Comparison of ENCODE assay signal across 8 mouse cellular contexts in genomic region chr3:93547099-93547648, GRCm38 (mm10). TPM values are rescaled to one million over a fixed set of nuclear protein-coding genes. Genes with fewer than 3 reads are reported as not detected.
DNase-seq lines count a peak whose midpoint lies in the region; ATAC-seq and TF ChIP-seq lines count a peak whose summit lies in the region.

No protein-coding gene starts in this region.

- no peak for ATAC-seq in liver, embryonic 14.5 days (ENCODE audit: insufficient read depth)
- 0 out of 2 replicates have a peak, but pooled peaks have one; percentile 41 for ATAC-seq in neural tube, embryonic 12.5 days (ENCODE audit: low FRiP score, low read depth)

- no peak for TF ChIP-seq EP300 in liver, embryonic 14.5 days (IDR thresholded peaks at IDR 0.05; ENCODE audit: low read depth)

- H3K36me3 ChIP-seq in liver, embryonic 14.5 days (replicated peaks; ENCODE audit: control insufficient read depth, insufficient read depth, low read depth), result no peaks in the 10 kb centered on the region
- no peaks in the 10 kb centered on the region for H3K36me3 ChIP-seq in neural tube, embryonic 12.5 days
- H3K36me3 ChIP-seq in testis, adult 2 months (ENCODE audit: control insufficient read depth, insufficient read depth, low read length), result no peaks in the 10 kb centered on the region

- no peaks in the 10 kb centered on the region for H3K27me3 ChIP-seq in liver, embryonic 14.5 days (ENCODE audit: control insufficient read depth, insufficient read depth, low read length)
- H3K27me3 ChIP-seq in neural tube, embryonic 12.5 days (replicated peaks), result no peaks in the 10 kb centered on the region
- H3K27me3 ChIP-seq in testis, adult 2 months (ENCODE audit: control insufficient read depth, insufficient read depth, low read length), result no peaks in the 10 kb centered on the region

- TF ChIP-seq POLR2A in testis, adult 2 months (IDR thresholded peaks at IDR 0.05; ENCODE audit: control insufficient read depth, low read depth, low read length), result no peak

- H3K4me1 ChIP-seq in liver, embryonic 14.5 days (replicated peaks; ENCODE audit: control insufficient read depth in 2 of 2, insufficient read depth in 2 of 2, low read length in 1 of 2), result peaks cover 0 to 7% of the 10 kb centered on the region in 2 experiments; a peak in 2 of 4 replicates
- H3K4me1 ChIP-seq in neural tube, embryonic 12.5 days, result no peaks in the 10 kb centered on the region
- peaks cover 6% of the 10 kb centered on the region for H3K4me1 ChIP-seq in testis, adult 2 months (ENCODE audit: control insufficient read depth, insufficient read depth, low read length)

- peak; percentile 93 for DNase-seq in 3T3-L1 (ENCODE audit: low read depth, low spot score)
- peak; percentile 89 to 93 for DNase-seq in adrenal gland, adult 18-20 months (ENCODE audit: low spot score in 2 of 2)
- peak; percentile 69 for DNase-seq in embryo, embryonic 9.5 days (ENCODE audit: extremely low spot score)
- DNase-seq in heart, adult 8-10 months (ENCODE audit: low spot score), result peak; percentile 91
- peak; percentile 87 for DNase-seq in kidney, postnatal 14 days
- DNase-seq in liver, embryonic 14.5 days (ENCODE audit: low read depth in 3 of 3, low spot score in 3 of 3), result peak; percentile 45 to 50 (median 47)

- TF ChIP-seq CTCF in liver, embryonic 14.5 days (IDR thresholded peaks at IDR 0.05; ENCODE audit: low read depth), result peak; percentile 85
- peak; percentile 59; the same call in 1 of the 2 replicates for TF ChIP-seq CTCF in testis, adult 2 months (IDR thresholded peaks at IDR 0.05; ENCODE audit: control insufficient read depth, insufficient read depth, insufficient replicate concordance, low read depth, low read length)

- H3K4me3 ChIP-seq in liver, embryonic 14.5 days (ENCODE audit: insufficient read depth in 1 of 2, low read depth in 2 of 2, low read length in 2 of 2), result no peak overlapping the region
- no peak overlapping the region for H3K4me3 ChIP-seq in neural tube, embryonic 12.5 days
- H3K4me3 ChIP-seq in testis, adult 2 months (ENCODE audit: control insufficient read depth, low read depth, low read length), result no peak overlapping the region

- no peak overlapping the region for H3K27ac ChIP-seq in liver, embryonic 14.5 days
- H3K27ac ChIP-seq in neural tube, embryonic 12.5 days, result no peak overlapping the region
- H3K27ac ChIP-seq in testis, adult 2 months (ENCODE audit: control insufficient read depth, insufficient read depth, low read depth, low read length), result no peak overlapping the region

- no peaks in the 10 kb centered on the region for H3K9me3 ChIP-seq in liver, embryonic 14.5 days (ENCODE audit: control insufficient read depth, low read length)
- H3K9me3 ChIP-seq in neural tube, embryonic 12.5 days, result no peaks in the 10 kb centered on the region

- 25% methylated on average over 7 of the region's 7 CpGs for WGBS in liver, embryonic 14.5 days (ENCODE audit: insufficient replicate concordance)
- 35% methylated on average over 7 of the region's 7 CpGs for WGBS in neural tube, embryonic 12.5 days

- H3K9ac ChIP-seq in liver, embryonic 14.5 days (replicated peaks), result no peak overlapping the region
- no peak overlapping the region for H3K9ac ChIP-seq in neural tube, embryonic 12.5 days

- H3K4me2 ChIP-seq in liver, embryonic 14.5 days (ENCODE audit: low read depth), result no peak overlapping the region
- H3K4me2 ChIP-seq in neural tube, embryonic 12.5 days (replicated peaks), result no peak overlapping the region

RNA-seq across cellular contexts. Expression of gene S100a10, which starts 7.7 kb away (rescaled TPM):
- total RNA-seq in adrenal gland, adult 18-20 months (2021), result 100 to 1,000 TPM; 159 to 177 TPM
- total RNA-seq in heart, adult 8-10 months (2022), result 10 to 100 TPM; 50.9 to 79.4 (median 56.8) TPM
- 23.5 and 25.0 TPM in 2 replicates for polyA plus RNA-seq in liver, embryonic 14.5 days (2012; rRNA removed)
- polyA plus RNA-seq in liver, embryonic 14.5 days (2014; fragmentation: Nextera tagmentation; extraction: Ambion mirVana), result 53.0 and 57.8 TPM in 2 replicates
- polyA plus RNA-seq in neural tube, embryonic 12.5 days (2016; fragmentation: Nextera tagmentation; extraction: Ambion mirVana), result 248 and 305 TPM in 2 replicates
- 6.5 and 8.5 TPM in 2 replicates for polyA plus RNA-seq in testis, adult 2 months (2012; rRNA removed)

RNA-seq across cellular contexts. Expression of gene S100a11, which starts 26.9 kb away (rescaled TPM):
- total RNA-seq in adrenal gland, adult 18-20 months (2021), result 100 to 1,000 TPM; 207 to 349 TPM
- total RNA-seq in heart, adult 8-10 months (2022), result 10 to 100 TPM; 59.3 to 66.7 (median 61.4) TPM
- 39.1 and 46.2 TPM in 2 replicates for polyA plus RNA-seq in liver, embryonic 14.5 days (2012; rRNA removed)
- 126 and 159 TPM in 2 replicates for polyA plus RNA-seq in liver, embryonic 14.5 days (2014; fragmentation: Nextera tagmentation; extraction: Ambion mirVana)
- 324 and 328 TPM in 2 replicates for polyA plus RNA-seq in neural tube, embryonic 12.5 days (2016; fragmentation: Nextera tagmentation; extraction: Ambion mirVana)
- 22.1 and 26.0 TPM in 2 replicates for polyA plus RNA-seq in testis, adult 2 months (2012; rRNA removed)
